Mouse (Mus musculus) cerebellum, adult 11-12 months (tissue): Measurements from ENCODE around the gene Setx.
A peak's percentile ranks its signal among the peaks of the same experiment; 100 is the strongest.

Source experiments
- DNase-seq: peaks from one replicate; pipeline ENCODE4 v3.0.0; 2022

Gene Setx

GRCm38 (mm10) chr2:29168067-29168466 is 44.1 kb downstream of the Setx start:
- DNase-seq: no peak

- no peak for DNase-seq
These were observed 50.9 kb downstream of the Setx start for GRCm38 (mm10) chr2:29174887-29175286.

GRCm38 (mm10) chr2:29179810-29180209 is 55.8 kb downstream of the Setx start:
- no peak for DNase-seq

GRCm38 (mm10) chr2:29181111-29181510 is 57.1 kb downstream of the Setx start:
- DNase-seq: no peak

GRCm38 (mm10) chr2:29183266-29183924 is 59.4 kb downstream of the Setx start:
- no peak for DNase-seq

- no peak for DNase-seq
These were observed 62.2 kb downstream of the Setx start for GRCm38 (mm10) chr2:29186209-29186608.

- no peak for DNase-seq
These were observed 66.4 kb downstream of the Setx start for GRCm38 (mm10) chr2:29190392-29190791.

- no peak for DNase-seq
These were observed 67.5 kb downstream of the Setx start for GRCm38 (mm10) chr2:29191216-29192215.

- no peak for DNase-seq
These were observed 68.8 kb downstream of the Setx start for GRCm38 (mm10) chr2:29192629-29193278.

- DNase-seq: peak; percentile 46
These were observed 70.0 kb downstream of the Setx start for GRCm38 (mm10) chr2:29193819-29194546.

- peak; percentile 85 for DNase-seq
These were observed 70.8 kb downstream of the Setx start for GRCm38 (mm10) chr2:29194547-29195463.

GRCm38 (mm10) chr2:29196844-29197243 is 72.9 kb downstream of the Setx start:
- no peak for DNase-seq

- peak; percentile 23 for DNase-seq
These were observed 74.5 kb downstream of the Setx start for GRCm38 (mm10) chr2:29198446-29198845.

GRCm38 (mm10) chr2:29199909-29200308 is 75.9 kb downstream of the Setx start:
- DNase-seq: peak; percentile 36

- no peak for DNase-seq
These were observed 77.4 kb downstream of the Setx start for GRCm38 (mm10) chr2:29201223-29201955.

GRCm38 (mm10) chr2:29206156-29206555 is 82.2 kb downstream of the Setx start:
- DNase-seq: no peak

- peak; percentile 85 for DNase-seq
These were observed 92.5 kb downstream of the Setx start for GRCm38 (mm10) chr2:29216286-29217012.

GRCm38 (mm10) chr2:29217042-29217441 is 93.1 kb downstream of the Setx start:
- DNase-seq: peak; percentile 51

- DNase-seq: peak; percentile 100
These were observed 93.9 kb downstream of the Setx start for GRCm38 (mm10) chr2:29217897-29218296.

- peak; percentile 60 for DNase-seq
These were observed 94.8 kb downstream of the Setx start for GRCm38 (mm10) chr2:29218831-29219230.
